Mouse (Mus musculus) kidney, postnatal 10 days (tissue): ENCODE data around the gene Arhgef39.

Source experiments
- DNase-seq: peaks from one replicate; pipeline ENCODE4 v3.0.0; 2021; ENCODE audit warnings: mixed read lengths

Arhgef39 gene

DNA sequence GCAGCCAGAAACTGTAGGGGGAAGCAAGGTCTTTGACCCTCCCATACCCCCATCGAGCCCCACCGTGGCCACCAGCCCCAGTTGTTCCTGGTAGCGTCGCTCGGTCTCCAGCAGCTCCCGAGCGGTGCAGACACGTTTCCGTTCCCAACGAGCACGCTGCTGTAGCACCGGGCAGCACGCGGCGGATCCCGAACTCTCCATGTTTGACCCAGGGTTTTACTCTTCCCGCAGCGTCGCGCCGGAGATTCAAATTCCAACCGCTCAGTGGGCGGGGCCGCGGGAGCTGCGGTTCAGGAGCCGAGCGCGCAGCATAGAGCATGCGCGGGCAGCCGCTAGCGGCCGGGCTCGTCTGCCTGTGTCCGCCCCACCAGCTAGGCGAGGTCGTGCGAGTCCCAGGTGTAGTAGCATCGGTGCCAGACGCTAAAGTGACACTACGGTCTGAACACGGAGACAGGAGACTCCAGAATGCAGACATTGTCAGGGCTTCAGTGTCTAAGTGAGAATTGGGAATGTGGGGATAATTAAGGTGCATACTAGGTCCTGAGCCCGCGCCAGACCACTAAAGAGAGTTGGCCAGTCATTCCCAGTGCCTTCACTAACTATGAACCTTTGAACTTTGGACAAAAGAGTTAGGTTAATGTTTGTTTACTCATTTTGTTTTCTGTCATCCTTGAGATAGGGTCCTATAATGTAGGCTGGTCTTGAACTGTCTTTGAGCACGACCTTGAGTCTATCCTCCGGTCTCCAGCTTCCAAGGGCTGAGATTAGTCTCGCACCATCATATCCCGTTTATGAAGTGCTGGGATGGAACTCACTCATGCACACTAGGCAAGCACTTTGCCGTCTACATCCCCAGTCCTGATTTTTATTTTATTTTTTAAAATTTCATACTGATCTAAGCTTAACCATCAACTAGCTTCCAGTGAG lies at the start of gene Arhgef39:
Gene Arhgef39 (minus strand): TSS at position 289 of the 927 bp plus-strand sequence.
- peak; percentile 94 for DNase-seq

DNA sequence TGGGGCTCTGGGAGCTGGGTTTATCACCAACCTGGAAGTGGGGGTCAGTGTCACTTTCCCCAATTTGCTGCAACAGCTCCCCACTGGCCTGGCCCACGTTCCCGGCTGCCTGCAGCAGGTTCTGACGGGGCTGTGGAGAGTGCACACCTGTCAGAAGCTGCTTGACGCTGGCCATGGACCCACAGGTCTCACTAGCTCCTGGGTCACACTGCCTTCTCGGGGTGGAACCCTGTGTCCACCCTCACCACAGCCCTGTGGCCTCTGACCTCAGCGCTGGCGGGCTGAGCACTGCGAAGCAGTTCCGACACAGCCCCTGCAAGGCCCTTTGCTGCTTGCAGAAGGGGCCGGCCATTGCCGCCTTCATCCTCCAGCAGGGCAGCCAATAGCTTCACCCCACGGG lies 49.6 kb upstream of the Arhgef39 start:
- no peak for DNase-seq

DNA sequence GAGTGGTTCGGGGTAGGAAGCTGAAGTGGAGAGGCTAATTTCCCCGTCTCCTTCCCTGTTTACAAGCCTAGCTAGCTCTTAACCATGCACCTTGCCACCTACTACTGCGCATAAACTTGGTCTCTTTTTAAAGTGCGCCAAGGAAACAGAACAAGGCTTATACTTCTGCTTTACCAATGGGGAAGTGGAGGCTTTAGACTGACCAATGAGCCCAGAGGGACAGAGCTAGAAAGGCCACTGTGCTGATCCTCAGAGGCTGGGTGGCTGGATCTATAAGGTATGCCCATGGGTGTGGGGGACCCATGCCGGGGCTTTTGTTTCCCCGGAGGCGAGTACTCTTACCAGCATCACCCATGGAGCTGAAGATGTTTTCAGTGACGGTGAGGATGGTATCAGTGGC lies 47.7 kb upstream of the Arhgef39 start:
- DNase-seq: no peak

DNA sequence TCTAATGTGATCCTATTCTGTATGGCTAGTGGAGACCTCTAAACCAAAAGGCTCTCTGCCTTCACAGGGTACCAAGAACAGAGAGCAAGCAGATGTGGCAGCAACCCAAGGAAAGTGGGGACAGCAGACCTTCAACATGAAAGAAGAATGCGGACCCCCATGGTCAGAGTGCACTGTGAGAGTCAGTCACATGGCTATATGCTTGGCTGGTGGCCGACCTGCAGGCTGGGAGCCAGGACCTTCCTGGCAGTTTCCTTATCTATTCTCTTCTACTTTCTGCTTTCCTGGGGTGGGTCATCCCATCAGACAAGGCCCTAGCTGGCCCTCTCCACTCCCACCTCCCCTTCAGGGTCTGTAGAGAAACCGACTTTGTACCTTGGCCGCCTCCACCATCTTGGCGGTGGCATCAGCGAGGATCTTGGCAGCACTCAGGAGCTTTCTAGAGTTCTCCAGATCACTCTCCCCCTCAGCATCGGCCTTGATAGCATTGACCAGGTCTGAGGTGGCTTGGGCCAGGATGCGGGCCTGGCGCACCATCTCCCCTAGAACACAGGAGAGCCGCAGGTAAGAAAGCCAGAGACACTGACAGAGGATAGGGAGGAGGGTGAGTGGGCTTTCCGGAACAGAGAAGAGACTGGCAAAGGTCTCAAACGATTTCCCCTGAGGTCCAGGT lies 47.0 kb upstream of the Arhgef39 start:
- no peak for DNase-seq

DNA sequence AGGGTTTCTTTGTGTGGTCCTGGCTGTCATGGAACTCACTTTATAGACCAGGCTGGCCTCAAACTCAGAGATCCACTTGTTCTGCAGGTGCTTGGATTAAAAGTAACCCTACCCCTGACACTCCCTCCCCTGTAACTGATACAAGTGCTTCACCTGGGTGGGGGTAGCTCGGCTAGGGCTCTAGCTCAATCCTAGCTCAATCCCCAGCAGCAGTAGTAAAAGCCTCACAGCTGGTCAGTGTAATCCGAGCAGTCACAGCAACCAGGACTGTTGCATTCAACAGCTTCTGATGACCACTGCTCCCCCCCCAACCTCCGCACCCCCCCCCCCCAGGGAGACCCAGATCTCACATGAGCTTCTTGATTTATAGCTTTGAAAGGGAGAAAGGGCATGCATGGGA lies 42.5 kb upstream of the Arhgef39 start:
- DNase-seq: no peak

DNA sequence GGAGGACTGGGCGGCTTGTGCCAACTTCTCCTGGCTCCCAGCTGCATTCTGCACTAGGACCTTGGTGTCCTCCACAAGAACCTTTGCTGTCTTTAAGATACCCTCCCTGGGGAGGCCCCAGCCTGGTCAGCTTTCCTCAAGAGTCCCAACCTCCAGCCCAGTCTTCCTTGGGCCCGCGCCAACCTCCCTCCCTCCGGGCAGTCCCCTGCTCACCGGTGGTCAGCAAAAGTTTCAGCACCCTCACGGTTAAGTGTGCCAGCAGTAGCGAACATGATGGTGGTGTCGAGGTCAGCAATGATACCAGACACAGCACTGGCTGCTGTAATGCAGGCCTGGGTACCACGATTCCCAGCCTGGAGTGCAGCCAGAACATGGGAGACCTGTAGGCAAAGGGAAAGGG lies 36.5 kb upstream of the Arhgef39 start:
- no peak for DNase-seq

DNA sequence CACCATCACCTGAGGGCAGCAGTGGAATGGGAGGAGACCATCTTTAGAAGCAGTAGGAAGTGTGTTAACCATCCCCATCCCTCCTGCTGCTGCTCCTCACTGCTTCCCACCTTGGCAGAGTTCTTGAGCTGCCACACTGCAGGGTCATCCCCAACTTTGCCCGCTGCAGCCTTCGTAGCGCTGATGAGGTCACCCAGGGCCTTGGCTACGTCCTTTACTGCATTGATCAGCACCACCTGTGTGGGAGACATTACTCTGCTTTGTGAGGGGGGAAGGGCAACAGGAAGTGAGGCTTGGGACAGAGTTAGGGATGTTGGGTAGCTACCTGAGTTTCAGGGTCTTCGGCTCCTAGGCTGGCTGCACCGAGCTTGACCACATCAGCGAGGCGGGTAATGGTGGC lies 36.1 kb upstream of the Arhgef39 start:
- DNase-seq: no peak

- peak; percentile 60 for DNase-seq
These were observed 33.8 kb upstream of the Arhgef39 start for GRCm38 (mm10) chr4:43533270-43533669.

- peak; percentile 88 for DNase-seq
These were observed 31.1 kb upstream of the Arhgef39 start for GRCm38 (mm10) chr4:43530581-43530980.

- DNase-seq: no peak
These were observed 30.6 kb upstream of the Arhgef39 start for GRCm38 (mm10) chr4:43530081-43530501.

GRCm38 (mm10) chr4:43528487-43528886 lies 29.0 kb upstream of the Arhgef39 start:
- no peak for DNase-seq

GRCm38 (mm10) chr4:43527880-43528279 lies 28.4 kb upstream of the Arhgef39 start:
- DNase-seq: no peak

- DNase-seq: peak; percentile 93
These were observed 20.5 kb upstream of the Arhgef39 start for GRCm38 (mm10) chr4:43519956-43520355.

DNA sequence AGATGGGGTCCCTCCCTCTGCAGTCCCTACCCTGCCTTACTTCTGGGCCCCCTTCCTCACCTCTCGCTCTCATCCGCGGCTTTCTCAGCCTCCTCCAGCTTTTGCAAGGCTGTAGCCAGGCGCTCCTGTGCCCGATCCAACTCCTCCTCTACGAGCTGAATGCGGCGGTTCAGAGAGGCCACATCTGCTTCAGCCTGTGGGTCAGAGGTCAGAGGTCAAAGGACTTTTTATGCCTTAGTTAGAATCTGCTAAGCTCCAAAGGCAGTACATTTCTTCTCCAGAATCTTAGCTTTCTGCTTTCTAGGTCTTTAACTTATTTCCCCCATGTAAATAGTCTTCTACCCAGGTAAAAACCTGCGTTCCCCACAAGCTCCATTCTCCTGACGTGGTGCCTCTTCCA lies 20.1 kb upstream of the Arhgef39 start:
- no peak for DNase-seq

DNA sequence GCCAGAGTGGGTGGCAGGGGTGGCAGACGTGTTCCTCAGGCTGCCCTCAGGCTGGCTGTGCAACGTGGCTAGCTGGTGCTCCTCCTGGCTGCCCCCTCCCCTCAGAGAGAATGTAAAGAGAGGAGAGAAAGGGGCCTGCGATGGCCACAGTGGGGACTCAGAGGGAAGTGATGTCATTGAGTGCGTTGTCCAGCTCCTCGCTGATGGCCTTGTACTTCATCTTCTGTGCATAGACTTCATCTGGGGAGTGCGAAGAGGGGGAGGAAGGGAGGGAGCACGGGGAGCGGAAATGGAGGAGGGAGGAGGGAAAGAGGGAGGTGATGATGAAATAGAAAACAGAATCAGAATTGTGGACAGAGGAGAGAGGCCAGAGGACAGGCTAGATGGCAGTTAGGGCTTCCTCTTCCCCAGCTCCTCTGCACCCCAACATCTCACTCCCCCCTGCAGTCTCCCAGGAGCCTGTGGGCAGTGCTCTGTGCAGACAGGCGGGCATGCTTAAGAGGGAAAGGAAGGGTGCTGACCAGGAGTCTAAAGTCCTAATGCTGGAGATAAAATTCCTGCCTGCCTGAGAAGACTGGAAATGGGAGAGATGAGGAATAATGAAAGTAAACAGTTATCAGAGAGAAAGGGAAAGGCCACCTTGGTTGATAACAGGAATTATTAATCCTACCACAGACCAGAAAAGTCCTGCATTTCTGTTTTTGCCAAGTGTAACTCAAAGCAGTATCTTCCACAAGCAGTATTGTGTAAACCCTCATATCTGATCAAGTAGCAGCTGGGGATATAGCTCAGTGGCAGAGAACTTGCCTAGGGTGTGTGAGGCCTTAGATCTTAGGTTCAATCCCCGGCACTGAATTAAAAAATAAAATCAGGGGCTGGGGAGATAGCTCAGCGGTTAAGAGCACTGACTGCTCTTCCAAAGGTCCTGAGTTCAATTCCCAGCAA lies 16.5 kb upstream of the Arhgef39 start:
- DNase-seq: no peak

DNA sequence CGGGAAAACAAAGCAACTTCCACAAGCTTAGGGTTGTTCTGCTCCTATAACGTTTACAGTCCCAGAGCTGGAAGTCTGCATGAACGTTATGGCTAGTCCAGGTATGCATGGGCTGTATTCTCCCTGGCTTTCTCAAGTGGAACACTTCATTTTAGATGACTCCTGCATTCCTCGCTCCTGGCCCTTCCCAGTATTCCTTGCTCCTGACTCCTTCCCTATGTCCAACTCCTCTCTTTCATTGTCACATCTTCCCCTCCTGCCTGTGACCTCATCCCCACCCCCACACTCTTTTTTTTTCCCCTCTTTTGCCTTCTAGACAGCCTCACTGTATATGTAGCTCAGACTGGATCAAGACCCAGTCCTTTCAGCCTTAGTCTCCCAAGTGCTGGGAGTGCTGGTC lies 14.3 kb upstream of the Arhgef39 start:
- DNase-seq: no peak

- DNase-seq: no peak
These were observed 13.8 kb upstream of the Arhgef39 start for GRCm38 (mm10) chr4:43513300-43513699.

GRCm38 (mm10) chr4:43512653-43513052 lies 13.2 kb upstream of the Arhgef39 start:
- DNase-seq: no peak

GRCm38 (mm10) chr4:43511675-43512454 lies 12.4 kb upstream of the Arhgef39 start:
- no peak for DNase-seq

DNA sequence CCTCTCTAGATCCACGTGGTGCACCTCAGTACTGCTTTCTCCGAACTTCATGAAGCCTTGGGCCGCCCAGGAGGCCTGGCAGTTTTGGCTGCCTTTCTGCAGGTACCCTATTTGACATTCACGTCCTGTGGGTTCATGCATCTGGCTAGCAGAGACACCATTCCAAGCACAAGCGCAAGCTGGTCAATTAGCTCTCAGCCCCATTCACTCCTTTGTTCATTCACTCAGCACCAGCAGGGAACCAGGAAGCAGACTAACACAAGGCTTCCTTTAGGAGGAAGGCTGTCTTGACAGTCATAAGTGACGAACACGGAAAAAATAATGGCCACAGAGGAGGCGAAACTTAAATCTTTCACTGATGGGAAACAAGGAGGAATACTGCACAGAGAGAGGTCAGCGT lies 9.6 kb upstream of the Arhgef39 start:
- DNase-seq: no peak

- peak; percentile 62 for DNase-seq
These were observed 9.1 kb upstream of the Arhgef39 start for GRCm38 (mm10) chr4:43508666-43508997.

GRCm38 (mm10) chr4:43507938-43508665 lies 8.6 kb upstream of the Arhgef39 start:
- no peak for DNase-seq
